Mouse (Mus musculus): ENCODE measurements around the gene Gm42372.

DNA sequence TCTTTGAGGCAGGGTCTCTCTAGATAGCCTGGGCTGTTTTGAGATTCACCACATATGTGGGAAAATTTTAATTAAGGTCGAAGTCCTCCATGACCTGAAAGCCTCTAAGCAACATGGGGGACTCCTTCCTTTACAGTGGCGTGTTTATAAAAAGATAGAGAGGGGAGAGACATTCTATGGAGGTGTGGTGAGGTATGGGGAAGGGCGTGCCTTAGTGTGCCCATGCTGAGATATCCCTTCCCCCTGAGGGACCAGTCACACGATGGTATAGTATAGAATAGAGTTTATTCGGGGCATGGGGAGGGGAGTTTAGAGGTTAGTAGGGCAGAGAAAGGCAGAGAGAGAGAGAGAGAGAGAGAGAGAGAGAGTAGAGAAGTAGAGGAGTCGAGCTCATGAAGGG is 4.7 kb upstream of the Gm42372 start:
- TF ChIP-seq CTCF (IDR thresholded peaks at IDR 0.05; ENCODE audit: low read depth, low read length) (no peak), POLR2A (IDR thresholded peaks at IDR 0.05; ENCODE audit: borderline replicate concordance, low read depth, low read length) (no peak)
